Mouse (Mus musculus) gastrocnemius, postnatal 10 days (tissue): ENCODE data around the gene Ube2k. TPM values are rescaled to one million over a fixed set of nuclear protein-coding genes. Genes with fewer than 3 reads are reported as not detected.

Experiments
- DNase-seq: peaks from one replicate; pipeline ENCODE4 v3.0.0; 2021; ENCODE audit warnings: mixed read lengths
- total RNA-seq, 2 experiments: library from RNA; stranded (reverse); gene quantifications; 2 replicates each; pipeline ENCODE4 v1.2.3; 2021

Ube2k gene
- total RNA-seq, 2 experiments from 2014 or later = 76.8 to 81.2 TPM

- DNase-seq = no peak
These were observed 513 bp downstream of the Ube2k start for GRCm38 (mm10) chr5:65537420-65538071.

DNA sequence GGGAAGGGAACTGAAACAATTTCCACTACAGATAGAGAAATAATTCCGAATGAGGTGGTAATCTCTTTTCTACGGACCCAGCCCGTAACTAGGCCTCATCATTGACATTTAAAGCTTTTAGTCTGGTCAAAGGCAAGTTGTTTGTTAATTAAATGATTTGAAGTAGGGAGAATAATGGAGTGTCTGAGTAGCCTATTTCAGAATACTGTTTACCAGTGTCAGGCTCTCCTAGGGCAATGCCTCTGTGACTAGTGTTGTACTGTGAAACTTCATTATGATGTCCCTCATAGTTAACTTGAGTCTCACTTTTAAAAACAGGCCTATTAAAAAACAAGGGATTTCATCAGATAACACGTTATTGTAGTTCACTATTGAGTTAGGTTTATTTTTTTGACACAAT is 1.1 kb downstream of the Ube2k start:
- no peak for DNase-seq

- no peak for DNase-seq
These were observed 1.8 kb downstream of the Ube2k start for GRCm38 (mm10) chr5:65538829-65539228.

GRCm38 (mm10) chr5:65539786-65540185 is 2.8 kb downstream of the Ube2k start:
- DNase-seq = no peak

GRCm38 (mm10) chr5:65541889-65542288 is 4.9 kb downstream of the Ube2k start:
- DNase-seq = no peak

- DNase-seq = no peak
These were observed 6.5 kb downstream of the Ube2k start for GRCm38 (mm10) chr5:65543491-65543890.

DNA sequence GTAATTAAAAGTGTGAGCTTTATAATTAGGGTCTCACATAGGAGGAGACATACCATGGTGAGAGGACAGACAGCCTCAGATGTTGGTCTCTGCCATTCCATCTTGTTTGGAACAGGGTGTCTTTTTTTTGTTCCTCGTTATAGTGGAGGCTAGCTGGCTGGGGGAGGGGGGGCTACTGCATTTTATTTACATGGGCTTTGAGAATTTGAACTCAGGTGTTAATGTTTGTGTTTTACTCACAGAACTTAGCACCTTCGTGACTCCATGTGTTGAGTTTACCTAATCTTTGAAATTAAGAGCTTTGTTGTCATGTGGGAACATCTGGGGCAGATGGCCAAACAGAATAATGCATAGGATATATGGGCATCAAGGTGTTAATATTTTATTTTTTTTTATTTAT is 7.6 kb downstream of the Ube2k start:
- DNase-seq = no peak

DNA sequence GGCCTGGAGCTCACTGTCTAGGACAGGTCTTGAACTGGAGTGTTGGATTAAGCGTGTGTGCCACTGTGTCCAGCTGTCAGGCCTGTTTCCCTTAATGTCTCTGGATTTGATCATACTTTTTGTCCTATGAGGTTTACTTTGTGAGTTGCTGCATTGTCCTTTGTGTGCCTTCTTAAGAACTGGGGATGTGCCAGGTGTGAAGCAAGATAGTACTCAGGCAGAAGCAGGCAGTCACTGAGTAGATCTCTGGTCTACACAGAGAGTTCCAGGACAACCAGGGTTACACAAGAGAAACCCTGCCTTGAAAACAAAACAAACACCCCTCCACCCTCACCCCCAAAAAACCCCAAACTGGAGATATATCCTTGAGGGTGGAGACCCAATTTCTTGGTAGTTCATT is 12.6 kb downstream of the Ube2k start:
- no peak for DNase-seq

- DNase-seq = no peak
These were observed 20.1 kb downstream of the Ube2k start for GRCm38 (mm10) chr5:65557109-65557508.

DNA sequence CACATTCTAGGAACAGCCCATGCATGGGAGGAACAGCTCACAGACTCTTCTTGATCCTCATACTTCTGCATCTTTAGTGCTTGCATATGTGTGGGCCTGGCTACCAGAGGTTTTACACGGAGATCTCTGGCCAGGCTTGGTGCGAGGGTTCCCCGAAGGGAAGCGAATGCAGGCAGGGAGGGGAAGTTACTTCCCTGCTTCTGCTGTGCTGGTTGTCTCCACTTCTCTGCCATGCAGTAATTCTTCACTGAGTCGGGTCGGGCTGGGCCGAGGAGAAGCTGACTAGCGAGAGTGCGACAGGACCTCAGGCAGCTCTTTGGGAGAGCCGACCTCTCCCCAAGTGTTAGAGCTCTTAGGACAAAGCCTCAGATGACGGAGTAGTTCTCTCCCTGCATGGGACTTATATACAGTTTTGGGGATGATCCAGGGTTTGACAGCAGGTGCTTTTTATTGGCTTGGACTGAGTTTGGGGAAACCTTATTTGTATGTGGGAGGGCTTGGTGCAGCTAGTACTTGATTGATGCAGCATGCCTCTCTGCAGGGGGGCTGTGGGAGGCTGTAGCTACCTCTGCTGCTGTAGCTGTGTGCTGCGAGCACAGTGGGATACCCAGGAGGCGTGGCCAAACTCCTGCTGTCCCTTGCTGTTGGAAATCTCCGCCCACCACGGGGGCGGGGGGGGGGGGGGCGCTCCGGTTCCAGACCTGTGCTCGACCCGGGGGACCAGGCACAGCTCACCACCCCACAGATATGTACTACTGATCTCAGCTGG is 24.3 kb downstream of the Ube2k start:
- DNase-seq = peak; percentile 7

GRCm38 (mm10) chr5:65565486-65565885 is 28.5 kb downstream of the Ube2k start:
- no peak for DNase-seq

- DNase-seq = no peak
These were observed 37.8 kb downstream of the Ube2k start for GRCm38 (mm10) chr5:65574876-65575275.

DNA sequence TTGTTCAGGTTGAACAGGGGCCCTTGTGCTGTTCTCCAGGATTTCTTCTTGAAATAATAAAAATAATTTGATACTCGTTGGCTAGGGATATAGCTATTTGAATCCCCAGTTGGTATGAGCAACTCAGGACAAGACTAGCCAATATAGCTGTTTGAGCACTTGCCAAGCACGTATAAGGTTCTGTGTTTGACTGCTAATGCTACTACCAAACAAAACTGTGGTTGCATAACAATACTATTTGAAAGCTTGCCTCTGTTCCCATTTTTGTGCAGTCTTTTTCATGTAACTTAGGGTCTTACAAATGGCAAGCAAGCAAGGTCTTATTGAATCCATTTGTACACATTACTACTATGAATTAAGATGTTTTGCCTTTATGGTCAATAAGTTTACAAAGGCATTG is 38.9 kb downstream of the Ube2k start:
- DNase-seq = no peak

GRCm38 (mm10) chr5:65578545-65578944 is 41.5 kb downstream of the Ube2k start:
- DNase-seq = no peak

- no peak for DNase-seq
These were observed 49.3 kb downstream of the Ube2k start for GRCm38 (mm10) chr5:65586291-65586690.

DNA sequence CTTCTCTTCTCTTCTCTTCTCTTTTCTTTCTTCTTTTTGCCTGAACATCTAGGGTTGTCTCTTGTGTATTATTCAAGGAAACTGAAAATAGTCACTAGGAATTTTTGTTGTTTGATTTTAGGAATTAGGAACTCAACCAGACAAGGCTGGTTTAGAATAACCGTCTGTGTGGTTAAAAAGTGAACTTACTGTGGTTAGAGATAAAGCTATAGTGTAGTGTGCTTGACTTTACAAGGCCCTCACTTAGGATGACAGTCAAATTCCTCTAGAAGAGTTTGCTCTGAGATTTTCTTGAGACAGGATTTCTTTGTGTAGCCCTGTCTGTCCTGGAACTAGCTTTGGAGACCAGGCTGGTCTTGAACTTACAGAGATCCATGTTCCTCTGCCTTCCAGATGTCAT is 53.2 kb downstream of the Ube2k start:
- DNase-seq = no peak

- no peak for DNase-seq
These were observed 55.4 kb downstream of the Ube2k start for GRCm38 (mm10) chr5:65592421-65592820.

- no peak for DNase-seq
These were observed 62.6 kb downstream of the Ube2k start for GRCm38 (mm10) chr5:65599681-65600080.

- DNase-seq = no peak
These were observed 69.8 kb downstream of the Ube2k start for GRCm38 (mm10) chr5:65606820-65607219.

- no peak for DNase-seq
These were observed 72.7 kb downstream of the Ube2k start for GRCm38 (mm10) chr5:65609769-65610168.

DNA sequence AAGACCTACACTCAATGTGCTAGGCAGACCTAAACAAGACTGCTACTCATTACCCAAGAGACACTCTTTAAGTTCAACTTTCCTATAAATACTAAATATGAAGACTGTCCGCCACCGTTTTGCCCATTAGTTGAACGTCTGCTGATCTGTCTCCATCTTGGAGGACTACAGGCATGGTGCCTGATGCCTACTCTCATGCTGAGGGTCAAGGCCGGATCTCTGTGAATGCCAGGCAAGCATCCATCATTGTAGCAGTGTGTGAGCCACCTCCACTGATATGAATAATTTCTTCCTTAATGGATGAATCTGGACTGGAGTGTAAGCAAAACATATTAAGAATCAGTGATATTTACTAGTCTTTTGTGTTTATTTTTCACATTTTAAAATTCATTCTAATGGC is 73.5 kb downstream of the Ube2k start:
- DNase-seq = no peak

DNA sequence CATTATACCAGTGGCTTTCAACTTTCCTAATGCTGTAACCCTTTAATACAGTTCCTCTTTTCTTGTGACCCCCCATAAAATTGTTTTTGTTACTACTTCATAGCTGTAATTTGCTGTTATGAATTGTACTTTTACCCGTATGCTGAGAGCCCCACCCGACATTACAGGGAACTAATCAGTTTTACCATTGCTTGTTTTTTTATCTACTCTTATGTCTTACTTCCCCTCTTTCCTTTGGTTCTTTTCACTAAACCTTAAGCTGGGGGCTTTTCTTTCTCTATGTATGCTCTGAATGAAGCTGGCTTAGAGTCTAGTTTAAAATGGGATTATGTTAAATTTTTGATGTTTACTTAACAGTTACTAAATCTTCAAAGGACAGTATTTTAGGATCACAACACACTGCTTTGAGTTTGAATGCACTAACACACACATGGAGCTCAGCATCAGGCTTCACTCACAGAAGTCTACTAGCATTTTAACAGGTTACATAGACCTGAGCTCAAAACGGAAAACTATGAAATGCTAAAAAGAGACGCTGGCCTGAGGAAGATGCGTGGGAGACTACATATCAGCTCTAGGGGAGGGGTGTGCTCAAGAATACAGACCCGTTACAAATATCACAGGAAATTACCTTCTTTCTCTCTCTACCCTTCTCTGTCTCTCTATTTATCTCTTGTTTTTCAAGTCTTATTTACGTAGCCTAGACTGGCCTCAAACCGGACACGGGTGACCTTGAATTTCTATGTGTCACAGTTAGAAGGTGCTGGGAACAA is 76.3 kb downstream of the Ube2k start:
- no peak for DNase-seq

DNA sequence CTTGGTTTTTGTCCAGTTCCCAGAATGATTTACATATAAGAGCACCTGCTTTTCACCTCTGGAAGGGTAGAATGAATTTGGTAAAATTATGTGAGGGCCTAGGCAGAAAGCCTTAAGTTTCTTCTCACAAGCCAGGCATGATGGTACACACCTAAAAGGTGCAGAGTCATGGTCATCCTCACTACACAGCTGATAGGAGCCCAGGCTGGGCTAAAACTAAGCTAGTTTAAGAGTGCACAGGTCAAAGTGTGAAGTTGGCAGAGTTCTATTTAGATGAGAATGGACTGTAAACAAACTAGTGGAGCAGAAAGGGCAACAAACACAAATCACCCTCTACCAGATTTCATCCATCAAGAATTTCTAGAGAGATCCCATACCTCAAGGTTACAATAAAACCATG is 87.3 kb downstream of the Ube2k start:
- DNase-seq = no peak
